Mouse (Mus musculus) liver, embryonic 16.5 days (tissue): Measurements from ENCODE around the gene Poc1a. TPM values are rescaled to one million over a fixed set of nuclear protein-coding genes. Genes with fewer than 3 reads are reported as not detected.

ENCODE experiments used
- ATAC-seq: fragments of 200-750 bp; cut with Nextera tagmentation; 2 replicates; pipeline ENCODE4 v1.8.0; 2017; ENCODE audit warnings: low read depth, mild to moderate bottlenecking, moderate number of reproducible peaks, moderate library complexity
- H3K27ac ChIP-seq: fragments of 300-500 bp; sonication (generic); 2 replicates; pipeline ENCODE4 v1.5.1; 2014; ENCODE audit warnings: mild to moderate bottlenecking, low read length
- H3K27me3 ChIP-seq: fragments of 300-500 bp; sonication (generic); 2 replicates; pipeline ENCODE4 v1.6.1; 2014; ENCODE audit warnings: low read depth, low read length, mixed read lengths; ENCODE audit not compliant: control insufficient read depth, insufficient read depth
- H3K36me3 ChIP-seq: fragments of 300-500 bp; sonication (generic); 2 replicates; pipeline ENCODE4 v1.6.1; 2014; ENCODE audit warnings: mild to moderate bottlenecking; ENCODE audit not compliant: control insufficient read depth, insufficient read depth
- H3K4me1 ChIP-seq: fragments of 300-500 bp; sonication (generic); 2 replicates; pipeline ENCODE4 v1.6.1; 2014; ENCODE audit warnings: low read depth, low read length, mixed read lengths; ENCODE audit not compliant: control insufficient read depth
- H3K4me2 ChIP-seq: fragments of 300-500 bp; sonication (generic); 2 replicates; pipeline ENCODE4 v1.6.1; 2014; ENCODE audit warnings: low read depth, low read length, mixed read lengths
- H3K4me3 ChIP-seq: fragments of 300-500 bp; sonication (generic); 2 replicates; pipeline ENCODE4 v1.5.1; 2014; ENCODE audit warnings: low read depth, mild to moderate bottlenecking, low read length
- H3K9ac ChIP-seq: fragments of 300-500 bp; sonication (generic); 2 replicates; pipeline ENCODE4 v1.6.1; 2014; ENCODE audit warnings: low read depth, low read length
- H3K9me3 ChIP-seq: fragments of 300-500 bp; sonication (generic); replicated peaks from 2 replicates; pipeline ENCODE4 v1.6.1; 2016; ENCODE audit warnings: low read length; ENCODE audit not compliant: control insufficient read depth
- WGBS: fragments of 180-500 bp; shearing (Covaris S2); extraction: QIAGEN DNeasy Blood & Tissue Kit; methylation state at CpG from one replicate; pipeline ENCODE4 v1.1.7; 2014; ENCODE audit not compliant: insufficient replicate concordance; 5-methylcytosine and 5-hydroxymethylcytosine counted together
- polyA plus RNA-seq: library from polyadenylated mRNA; unstranded; fragments of >200 nt; fragmentation: Nextera tagmentation; extraction: Ambion mirVana; gene quantifications from 2 replicates; pipeline ENCODE4 v1.2.1, GENCODE M21; 2015

The Poc1a gene
- polyA plus RNA-seq, 1 experiment from 2014 or later, result 21.0 TPM

GRCm38 (mm10) chr9:106341313-106341686 lies 60.4 kb downstream of the Poc1a start:
- Histone ChIP-seq H3K9ac (no peak overlapping the region), H3K4me2 (no peak overlapping the region), H3K36me3 (no peaks in the 10 kb centered on the region), H3K27me3 (no peaks in the 10 kb centered on the region), H3K9me3 (no peaks in the 10 kb centered on the region), H3K4me3 (no peak overlapping the region), H3K4me1 (no peaks in the 10 kb centered on the region), H3K27ac (no peak overlapping the region)
- no peak for ATAC-seq
- 53% methylated on average over 3 of the region's 3 CpGs for WGBS

GRCm38 (mm10) chr9:106342573-106342972 lies 61.7 kb downstream of the Poc1a start:
- no peak for ATAC-seq
- H3K36me3 ChIP-seq, result no peaks in the 10 kb centered on the region
- no peaks in the 10 kb centered on the region for H3K9me3 ChIP-seq
- H3K9ac ChIP-seq, result no peak overlapping the region
- H3K4me2 ChIP-seq, result no peak overlapping the region
- H3K27ac ChIP-seq, result no peak overlapping the region
- no peak overlapping the region for H3K4me3 ChIP-seq
- H3K27me3 ChIP-seq, result no peaks in the 10 kb centered on the region
- no peaks in the 10 kb centered on the region for H3K4me1 ChIP-seq
- 73% methylated on average over 9 of the region's 9 CpGs for WGBS

DNA sequence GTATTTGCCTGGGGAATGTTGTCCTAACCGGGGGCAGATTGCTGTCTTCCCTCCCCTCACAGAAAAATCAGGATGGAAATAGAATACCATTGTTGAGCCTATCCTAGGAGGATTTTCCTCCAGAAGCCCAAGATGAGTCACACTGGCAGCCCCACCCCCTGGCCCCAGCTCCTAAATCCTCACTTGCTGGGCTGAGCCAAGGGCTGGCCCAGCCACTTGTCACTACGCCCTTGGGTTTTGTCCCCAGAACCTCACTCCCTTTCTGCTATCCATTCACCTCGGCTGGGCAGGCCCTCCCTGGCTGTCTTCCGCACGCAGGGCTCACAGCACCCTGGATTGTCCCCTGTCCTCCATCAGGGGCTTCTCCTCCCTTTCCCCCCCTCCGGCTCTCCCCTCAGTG lies 64.3 kb downstream of the Poc1a start:
- no peaks in the 10 kb centered on the region for H3K9me3 ChIP-seq
- H3K4me2 ChIP-seq, result no peak overlapping the region
- no peaks in the 10 kb centered on the region for H3K4me1 ChIP-seq
- no peak overlapping the region for H3K4me3 ChIP-seq
- no peaks in the 10 kb centered on the region for H3K27me3 ChIP-seq
- H3K9ac ChIP-seq, result no peak overlapping the region
- no peak overlapping the region for H3K27ac ChIP-seq
- WGBS, result 60% methylated on average over 6 of the region's 6 CpGs
- no peak for ATAC-seq
- H3K36me3 ChIP-seq, result no peaks in the 10 kb centered on the region

DNA sequence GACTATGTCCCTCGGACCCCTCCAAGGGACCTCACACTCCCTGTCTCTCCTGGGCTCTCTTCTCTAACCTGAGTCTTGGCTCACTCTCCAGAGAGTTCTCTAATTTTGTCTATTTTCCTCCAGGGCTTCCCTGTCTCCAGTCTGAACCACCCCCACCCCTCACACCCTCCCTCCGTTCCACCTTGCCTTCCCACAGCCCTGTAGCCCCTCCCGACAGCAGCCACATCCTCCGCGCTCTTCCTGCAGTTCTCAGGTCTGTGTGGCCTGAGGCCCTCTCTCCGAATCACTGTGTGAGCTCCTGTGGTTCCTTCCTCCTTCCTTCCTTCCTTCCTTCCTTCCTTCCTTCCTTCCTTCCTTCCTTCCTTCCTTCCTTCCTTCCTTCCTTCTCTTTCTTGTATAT lies 64.8 kb downstream of the Poc1a start:
- 53% methylated on average over 6 of the region's 6 CpGs for WGBS
- no peak overlapping the region for H3K4me2 ChIP-seq

DNA sequence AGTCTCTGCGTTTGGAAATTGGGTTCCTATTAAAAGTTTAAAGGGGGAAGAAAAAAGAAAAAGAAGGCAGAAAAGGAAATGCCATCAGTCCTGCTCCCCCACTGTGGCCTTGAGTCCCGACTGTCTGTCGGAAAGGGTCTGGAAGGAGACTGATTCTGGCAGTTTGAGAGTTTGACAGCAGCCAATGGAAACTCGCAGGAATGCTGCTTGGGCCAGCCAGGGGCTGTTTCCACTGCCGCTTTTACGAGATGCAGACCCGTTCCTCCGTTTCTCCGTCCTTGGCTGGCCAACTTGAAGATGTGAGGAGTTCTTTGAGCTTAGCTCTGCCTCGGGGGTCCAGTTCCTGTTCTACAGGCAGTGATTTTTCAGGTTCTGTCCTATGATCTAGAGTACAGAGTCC lies 67.4 kb downstream of the Poc1a start:
- H3K27me3 ChIP-seq, result no peaks in the 10 kb centered on the region
- no peaks in the 10 kb centered on the region for H3K36me3 ChIP-seq
- no peak overlapping the region for H3K9ac ChIP-seq
- no peaks in the 10 kb centered on the region for H3K9me3 ChIP-seq
- no peak overlapping the region for H3K27ac ChIP-seq
- WGBS, result 77% methylated on average over 10 of the region's 10 CpGs
- no peaks in the 10 kb centered on the region for H3K4me1 ChIP-seq
- H3K4me2 ChIP-seq, result no peak overlapping the region
- ATAC-seq, result no peak
- H3K4me3 ChIP-seq, result no peak overlapping the region

More for the DNA sequence above, 64.8 kb downstream of the Poc1a start:
- Histone ChIP-seq H3K4me1 (no peaks in the 10 kb centered on the region), H3K9ac (no peak overlapping the region), H3K9me3 (no peaks in the 10 kb centered on the region), H3K27me3 (no peaks in the 10 kb centered on the region), H3K4me3 (no peak overlapping the region), H3K27ac (no peak overlapping the region), H3K36me3 (no peaks in the 10 kb centered on the region)
- ATAC-seq, result no peak

GRCm38 (mm10) chr9:106349075-106349474 lies 68.2 kb downstream of the Poc1a start:
- H3K4me1 ChIP-seq, result no peaks in the 10 kb centered on the region
- H3K36me3 ChIP-seq, result no peaks in the 10 kb centered on the region
- no peaks in the 10 kb centered on the region for H3K9me3 ChIP-seq
- no peak overlapping the region for H3K27ac ChIP-seq
- H3K4me3 ChIP-seq, result no peak overlapping the region
- H3K27me3 ChIP-seq, result no peaks in the 10 kb centered on the region
- no peak overlapping the region for H3K9ac ChIP-seq
- 50% methylated on average over 2 of the region's 2 CpGs for WGBS
- H3K4me2 ChIP-seq, result no peak overlapping the region
- ATAC-seq, result no peak

- no peaks in the 10 kb centered on the region for H3K4me1 ChIP-seq
- H3K36me3 ChIP-seq, result no peaks in the 10 kb centered on the region
- H3K9me3 ChIP-seq, result no peaks in the 10 kb centered on the region
- no peaks in the 10 kb centered on the region for H3K27me3 ChIP-seq
- no peak overlapping the region for H3K4me3 ChIP-seq
- H3K9ac ChIP-seq, result no peak overlapping the region
- ATAC-seq, result no peak
- H3K27ac ChIP-seq, result no peak overlapping the region
- no peak overlapping the region for H3K4me2 ChIP-seq
- 70% methylated on average over 6 of the region's 6 CpGs for WGBS
Measured at GRCm38 (mm10) chr9:106351178-106351577, 70.3 kb downstream of the Poc1a start.

DNA sequence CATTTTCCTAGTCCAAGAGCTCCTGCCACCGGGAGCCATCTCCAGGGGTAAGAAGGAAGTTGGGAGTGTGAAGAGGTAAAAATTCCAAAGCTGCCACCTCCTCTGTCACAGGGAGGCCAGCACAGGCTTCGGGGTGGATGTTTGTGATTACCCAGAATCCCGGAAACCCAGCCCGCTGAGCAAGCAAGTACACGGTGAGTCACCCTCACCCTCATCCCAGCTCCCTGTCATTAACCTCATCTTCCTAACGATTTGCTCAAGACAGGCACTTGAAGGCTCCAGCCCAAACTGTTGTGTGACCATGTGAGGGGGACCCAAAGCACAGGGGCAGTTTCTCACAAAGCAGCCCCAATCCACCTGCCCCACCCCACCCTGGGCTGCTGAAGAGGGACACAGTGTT lies 72.9 kb downstream of the Poc1a start:
- no peaks in the 10 kb centered on the region for H3K9me3 ChIP-seq
- H3K27ac ChIP-seq, result no peak overlapping the region
- ATAC-seq, result no peak
- 32% methylated on average over 6 of the region's 6 CpGs for WGBS
- H3K9ac ChIP-seq, result no peak overlapping the region
- no peaks in the 10 kb centered on the region for H3K4me1 ChIP-seq
- H3K4me3 ChIP-seq, result no peak overlapping the region
- H3K4me2 ChIP-seq, result no peak overlapping the region
- no peaks in the 10 kb centered on the region for H3K36me3 ChIP-seq
- H3K27me3 ChIP-seq, result no peaks in the 10 kb centered on the region

- no peak overlapping the region for H3K4me3 ChIP-seq
- H3K36me3 ChIP-seq, result no peaks in the 10 kb centered on the region
- 80% methylated on average over 6 of the region's 6 CpGs for WGBS
- no peak for ATAC-seq
- H3K27me3 ChIP-seq, result no peaks in the 10 kb centered on the region
- no peak overlapping the region for H3K27ac ChIP-seq
- H3K9me3 ChIP-seq, result no peaks in the 10 kb centered on the region
- H3K4me1 ChIP-seq, result no peaks in the 10 kb centered on the region
- H3K4me2 ChIP-seq, result no peak overlapping the region
- H3K9ac ChIP-seq, result no peak overlapping the region
Measured at GRCm38 (mm10) chr9:106354810-106355209, 73.9 kb downstream of the Poc1a start.
